Mouse (Mus musculus) fibroblast of lung, adult 2 months (primary cell): ENCODE data around the gene Rasgrp4.
"Not testable (repeated sequence)": the region's sequence is repeated elsewhere in the genome, so short reads cannot be mapped to it uniquely, and the experiment has no call there.

Experiments
- DNase-seq: peaks from one replicate; pipeline ENCODE4 v3.0.0-alpha.2; 2011; ENCODE audit warnings: low read depth

Rasgrp4 gene

DNA sequence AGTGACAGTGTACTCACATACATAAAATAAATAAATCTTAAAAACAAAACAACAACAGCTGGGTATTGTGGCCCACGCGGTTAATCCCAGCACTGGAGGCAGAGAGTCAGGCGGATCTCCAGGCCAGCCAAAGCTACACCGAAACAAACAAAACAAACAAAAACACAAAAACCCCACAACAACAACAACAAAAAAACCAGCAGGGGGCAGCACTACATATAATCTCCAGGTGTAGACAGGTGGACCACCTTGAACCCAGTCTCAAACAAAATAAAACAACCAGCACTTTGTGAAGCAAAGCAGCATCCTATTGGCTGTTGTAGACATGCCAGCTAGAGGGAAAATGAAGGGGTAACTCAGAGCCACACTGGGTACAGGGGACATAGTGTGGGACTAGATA, 43.5 kb downstream of the Rasgrp4 start:
- no peak for DNase-seq

DNA sequence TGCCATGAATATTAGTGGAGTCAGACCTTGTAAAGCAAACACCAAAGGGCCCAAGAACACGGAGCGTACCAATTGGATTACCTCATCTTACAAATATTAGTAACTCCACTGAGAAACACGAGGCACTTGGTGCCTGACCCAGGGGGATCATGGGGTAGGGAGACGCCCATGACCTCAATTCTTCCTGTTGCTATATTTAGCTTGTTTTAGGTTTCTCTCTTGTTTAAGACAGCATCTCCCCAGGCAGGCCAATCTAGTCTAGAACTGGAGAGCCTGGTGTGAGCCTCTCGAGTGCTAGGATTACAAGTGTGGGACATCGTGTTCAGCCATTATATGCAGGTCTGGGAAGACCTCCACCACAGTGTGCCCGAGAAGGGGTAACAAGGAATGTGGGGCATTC, 44.7 kb downstream of the Rasgrp4 start:
- peak; percentile 51 for DNase-seq

DNA sequence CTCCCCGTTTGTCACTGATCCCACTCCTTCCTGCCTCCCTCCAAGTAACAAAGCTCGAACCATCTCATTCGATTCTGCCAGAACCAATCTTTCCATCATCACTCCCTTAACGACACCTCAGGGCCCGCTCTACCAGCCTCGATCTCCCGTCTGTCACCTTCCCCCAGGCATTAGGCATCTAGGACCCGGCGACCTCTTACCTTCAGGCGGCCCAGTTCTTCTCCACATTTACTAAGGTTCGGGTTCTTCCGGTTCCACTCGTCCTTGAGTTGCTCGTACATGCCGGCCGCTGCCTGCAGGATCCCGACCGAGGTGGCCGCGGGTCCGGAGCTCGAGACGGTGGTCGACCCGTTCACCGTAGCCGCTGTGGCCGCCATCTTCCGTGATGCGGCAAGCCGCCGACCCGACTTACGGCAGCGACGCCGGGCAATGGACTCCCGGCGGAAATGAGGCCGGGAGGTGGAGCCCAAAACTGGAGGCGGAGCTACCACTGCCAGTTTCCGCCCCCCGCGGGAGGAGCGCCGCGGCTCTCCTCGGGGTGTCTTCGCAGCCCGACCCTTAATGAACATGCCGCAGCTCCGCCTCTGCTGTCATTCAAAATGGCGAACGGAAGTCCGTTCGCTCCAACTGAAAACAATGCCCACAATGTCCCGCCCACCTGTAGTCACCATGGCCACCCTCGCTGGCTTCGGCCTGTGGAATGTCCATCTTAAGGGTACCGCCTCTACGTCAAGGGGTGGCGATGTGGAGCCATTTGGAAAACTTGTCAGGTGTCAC, 45.6 kb downstream of the Rasgrp4 start, which contains the start of gene Psmd8:
Gene Psmd8, minus strand, starts transcription at position 625 of the 777 bp plus-strand sequence.
- DNase-seq = peak; percentile 94

DNA sequence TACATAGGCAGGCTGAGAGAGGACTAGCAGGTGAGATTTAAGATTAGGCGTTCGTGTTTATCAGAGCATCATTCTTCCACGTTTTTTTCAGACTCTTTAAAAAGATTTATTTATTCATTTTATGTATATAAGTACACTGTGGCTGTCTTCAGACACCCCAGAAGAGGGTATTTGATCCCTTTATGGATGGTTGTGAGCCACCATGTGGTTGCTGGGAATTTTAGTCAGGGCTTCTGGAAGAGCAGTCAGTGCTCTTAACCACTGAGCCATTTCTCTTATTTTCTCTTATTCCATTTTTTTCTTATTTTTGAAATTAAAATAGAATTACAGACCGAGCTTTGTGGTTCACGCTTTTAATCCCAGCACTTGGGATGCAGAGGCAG, 46.2 kb downstream of the Rasgrp4 start:
- DNase-seq = no peak

DNA sequence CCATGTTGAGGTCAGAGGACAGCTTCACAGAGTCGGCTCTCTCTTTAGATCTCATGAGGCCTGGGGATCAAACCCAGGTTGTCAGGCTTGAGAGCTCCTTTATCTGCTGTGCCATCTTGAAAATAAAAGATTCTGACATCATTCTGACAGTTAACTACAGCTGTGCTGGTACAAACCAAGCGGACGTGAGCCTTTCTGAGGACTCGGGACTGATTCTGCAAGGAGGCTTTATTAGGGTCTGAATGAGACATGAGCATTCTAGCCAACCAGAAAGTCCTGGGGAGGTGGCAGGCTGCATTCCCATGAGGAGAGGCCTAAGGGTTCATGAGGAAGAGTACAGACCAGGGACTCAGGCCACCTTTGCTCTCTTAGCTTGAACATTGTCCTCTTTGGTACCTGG, 46.7 kb downstream of the Rasgrp4 start:
- DNase-seq = not testable (repeated sequence)

DNA sequence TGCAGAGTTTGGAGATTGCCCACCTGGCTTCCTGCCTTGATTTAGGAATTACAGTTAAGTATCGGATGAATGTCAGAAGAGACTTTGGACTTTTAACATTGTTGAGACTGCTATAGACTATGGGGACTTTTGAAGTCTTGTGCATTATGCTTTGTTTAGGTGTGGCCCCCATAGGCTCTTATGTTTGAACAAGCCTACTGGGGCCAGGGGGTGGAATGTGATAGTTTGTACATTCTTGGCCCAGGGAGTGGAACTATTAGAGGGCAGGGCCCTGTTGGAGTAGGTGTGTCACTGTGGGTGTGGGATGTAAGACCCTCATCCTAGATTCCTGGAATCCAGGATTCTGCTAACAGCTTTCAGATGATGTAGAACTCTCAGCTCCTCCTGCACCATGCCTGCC, 59.6 kb downstream of the Rasgrp4 start:
- DNase-seq = not testable (repeated sequence)

DNA sequence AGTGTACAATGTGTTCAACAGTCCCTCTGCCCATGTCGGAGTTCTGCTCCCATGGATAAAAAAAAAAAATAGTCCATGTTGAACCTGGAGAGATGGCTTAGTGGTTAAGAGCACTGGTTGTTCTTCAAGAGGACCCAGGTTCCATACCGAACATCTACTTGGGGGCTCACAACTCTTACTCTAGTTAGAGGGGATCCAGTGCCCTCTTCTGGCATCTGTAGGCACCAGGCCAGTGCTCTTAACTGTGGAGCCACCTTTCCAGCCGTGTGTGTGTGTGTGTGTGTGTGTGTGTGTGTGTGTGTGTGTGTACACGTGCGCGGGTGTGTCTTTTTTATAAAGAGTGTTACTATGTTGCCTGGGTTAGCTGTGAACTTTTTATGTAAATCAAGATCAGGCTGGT, 67.9 kb downstream of the Rasgrp4 start:
- DNase-seq = no peak
